Comparison of ENCODE assay signal across 13 mouse cellular contexts in the genomic region with DNA sequence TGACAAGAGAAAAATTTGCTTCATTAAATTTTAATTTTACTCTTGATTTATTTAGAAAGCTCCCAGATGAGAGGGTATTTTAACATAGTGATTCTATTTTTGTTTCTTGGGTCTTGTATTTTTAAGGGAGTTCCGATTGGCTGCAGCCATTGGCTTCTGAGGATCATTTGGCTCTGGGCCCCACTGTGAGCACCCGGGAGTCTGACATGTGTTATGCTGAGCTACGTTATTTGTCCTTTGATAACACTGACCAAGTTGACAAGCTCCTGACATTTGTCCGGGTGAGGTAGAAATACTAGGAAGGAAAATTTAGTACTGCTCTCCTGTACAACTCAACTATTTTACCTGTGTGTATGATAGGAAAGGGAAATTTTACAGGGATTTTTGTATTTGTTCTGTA. TPM values are rescaled to one million over a fixed set of nuclear protein-coding genes. Genes with fewer than 3 reads are reported as not detected.
DNase-seq lines count a peak whose midpoint lies in the region.
"Had no signal": no experiment of that assay in that cellular context is flagged by ENCODE, and none has a peak within 500 bp of the region (broad histone marks: within the 10 kb centered on the region; RNA-seq: fewer than 3 reads in every experiment).

No protein-coding gene starts in this region.

- intact Hi-C loops in gastrocnemius, postnatal 14 days (cut with DNase I; ENCODE audit: low total_unique reads), result no loop called here
- intact Hi-C loops in gastrocnemius, postnatal 36 days (cut with DNase I), result no loop called here
- intact Hi-C loops in heart, postnatal 10 days (cut with DNase I), result loop anchor here (10.0 kb wide), 1 partner anchor 1353 kb away; no protein-coding TSS in a partner anchor

- DNase-seq in adrenal gland, postnatal 36 days, result peak; percentile 19 to 48
- no peak for DNase-seq in adrenal gland, adult 8-10 months
- DNase-seq in gastrocnemius, postnatal 14 days, result peak; percentile 59
- DNase-seq in gastrocnemius, postnatal 36 days, result no peak
- peak; percentile 56 to 72 for DNase-seq in heart, adult 9 months (ENCODE audit: low spot score in 2 of 2)
- peak; percentile 69 to 79 for DNase-seq in heart, postnatal 10 days
- no peak for DNase-seq in spleen, postnatal 36 days (ENCODE audit: low spot score in 2 of 2)
- no peak for DNase-seq in frontal cortex, postnatal 10 days (ENCODE audit: low spot score in 2 of 2)
- DNase-seq: kidney, adult 11 months; kidney, postnatal 10 days; liver, postnatal 0 days; lung, postnatal 14 days; thymus, postnatal 36 days had no signal

RNA-seq across cellular contexts. Expression of gene Fto, which starts 58.7 kb away (rescaled TPM):
- 10 to 100 TPM; 71.6 to 81.6 TPM for total RNA-seq in adrenal gland, postnatal 36 days (2021)
- total RNA-seq in adrenal gland, adult 8-10 months (2022), result 100 to 1,000 TPM in 1 of 4 experiments, 10 to 100 TPM in 3; 73.8 to 102 (median 86.6) TPM
- 10 to 100 TPM; 84.9 to 96.5 TPM for total RNA-seq in gastrocnemius, postnatal 14 days (2021)
- 10 to 100 TPM; 69.8 to 77.5 TPM for total RNA-seq in gastrocnemius, postnatal 36 days (2021)
- total RNA-seq in heart, postnatal 10 days (2021), result 10 to 100 TPM; 79.7 to 83.3 TPM

RNA-seq across cellular contexts. Expression of gene Rpgrip1l, which starts 58.9 kb away (rescaled TPM):
- 1 to 10 TPM; 6.5 to 7.1 TPM for total RNA-seq in adrenal gland, postnatal 36 days (2021)
- total RNA-seq in adrenal gland, adult 8-10 months (2022), result 10 to 100 TPM in 2 of 4 experiments, 1 to 10 TPM in 2; 4.8 to 14.5 (median 10.4) TPM
- total RNA-seq in gastrocnemius, postnatal 14 days (2021), result 1 to 10 TPM; 1.8 to 3.3 TPM
- total RNA-seq in gastrocnemius, postnatal 36 days (2021), result 1 to 10 TPM; 1.6 to 2.7 TPM
- 1 to 10 TPM; 2.7 to 5.8 TPM for total RNA-seq in heart, postnatal 10 days (2021)

Comparison
In these comparisons a context has a peak if more than half of its experiments do, and no peak if none do; other contexts are left out.
1. DNase-seq: peak in adrenal gland, postnatal 36 days (2 of 2), gastrocnemius, postnatal 14 days (single experiment), heart, adult 9 months (2 of 2) and heart, postnatal 10 days (2 of 2); none in adrenal gland, adult 8-10 months (single experiment), gastrocnemius, postnatal 36 days (0 of 2), spleen, postnatal 36 days (0 of 2) and frontal cortex, postnatal 10 days (0 of 2).